Mouse (Mus musculus): ENCODE data around the gene Helz2.

Gene Helz2

GRCm38 (mm10) chr2:181238091-181238610 is 3.7 kb downstream of the Helz2 start:
- no peak for DNase-seq (ENCODE audit: low read depth, low spot score)

GRCm38 (mm10) chr2:181237251-181238014 is 4.4 kb downstream of the Helz2 start:
- no peak for DNase-seq (ENCODE audit: low read depth, low spot score)

GRCm38 (mm10) chr2:181235681-181236566 is 5.9 kb downstream of the Helz2 start:
- no peak for DNase-seq (ENCODE audit: low read depth, low spot score)

- no peak for DNase-seq (ENCODE audit: low read depth, low spot score)
Measured at GRCm38 (mm10) chr2:181234680-181235079, 7.1 kb downstream of the Helz2 start.

- DNase-seq (ENCODE audit: low read depth, low spot score), result no peak
Measured at GRCm38 (mm10) chr2:181233443-181233842, 8.4 kb downstream of the Helz2 start.

GRCm38 (mm10) chr2:181231171-181231570 is 10.7 kb downstream of the Helz2 start:
- no peak for DNase-seq (ENCODE audit: low read depth, low spot score)

- DNase-seq (ENCODE audit: low read depth, low spot score), result no peak
Measured at GRCm38 (mm10) chr2:181228335-181228734, 13.5 kb downstream of the Helz2 start.

GRCm38 (mm10) chr2:181227122-181227521 is 14.7 kb downstream of the Helz2 start:
- DNase-seq (ENCODE audit: low read depth, low spot score), result no peak

GRCm38 (mm10) chr2:181224994-181225393 is 16.8 kb downstream of the Helz2 start:
- no peak for DNase-seq (ENCODE audit: low read depth, low spot score)

GRCm38 (mm10) chr2:181220361-181220760 is 21.5 kb downstream of the Helz2 start:
- DNase-seq (ENCODE audit: low read depth, low spot score), result no peak

- peak; percentile 69 for DNase-seq (ENCODE audit: low read depth, low spot score)
Measured at GRCm38 (mm10) chr2:181219538-181220216, 22.1 kb downstream of the Helz2 start, which contains the start of gene Fndc11. Gene Fndc11 (plus strand): TSS chr2:181220013.

GRCm38 (mm10) chr2:181218881-181219485 is 22.8 kb downstream of the Helz2 start:
- no peak for DNase-seq (ENCODE audit: low read depth, low spot score)

- no peak for DNase-seq (ENCODE audit: low read depth, low spot score)
Measured at GRCm38 (mm10) chr2:181216037-181216436, 25.8 kb downstream of the Helz2 start.

GRCm38 (mm10) chr2:181213021-181213445 is 28.8 kb downstream of the Helz2 start, which contains the start of gene Srms:
Gene Srms (minus strand): TSS chr2:181213185.
- no peak for DNase-seq (ENCODE audit: low read depth, low spot score)

GRCm38 (mm10) chr2:181212389-181213020 is 29.3 kb downstream of the Helz2 start:
- no peak for DNase-seq (ENCODE audit: low read depth, low spot score)

GRCm38 (mm10) chr2:181206118-181206517 is 35.7 kb downstream of the Helz2 start:
- DNase-seq (ENCODE audit: low read depth, low spot score), result no peak

GRCm38 (mm10) chr2:181205678-181206077 is 36.1 kb downstream of the Helz2 start:
- no peak for DNase-seq (ENCODE audit: low read depth, low spot score)

- no peak for DNase-seq (ENCODE audit: low read depth, low spot score)
Measured at GRCm38 (mm10) chr2:181202886-181203285, 38.9 kb downstream of the Helz2 start.

- DNase-seq (ENCODE audit: low read depth, low spot score), result no peak
Measured at GRCm38 (mm10) chr2:181202422-181202821, 39.4 kb downstream of the Helz2 start, which contains the start of gene Ptk6. Gene Ptk6 (minus strand): TSS chr2:181202789.

- DNase-seq (ENCODE audit: low read depth, low spot score), result no peak
Measured at GRCm38 (mm10) chr2:181201606-181202005, 40.2 kb downstream of the Helz2 start.

Data from embryo, embryonic 11.5 days (tissue).